Mouse (Mus musculus): ENCODE measurements around the gene Ropn1.
A peak's percentile ranks its signal among the peaks of the same experiment; 100 is the strongest.
"Not testable (repeated sequence)": the region's sequence is repeated elsewhere in the genome, so short reads cannot be mapped to it uniquely, and the experiment has no call there.

The Ropn1 gene

GRCm38 (mm10) chr16:34690334-34691144 lies 40.8 kb downstream of the Ropn1 start, which contains the start of gene Ccdc14:
Gene Ccdc14 (plus strand): TSS chr16:34690616.
- DNase-seq (ENCODE audit: low read depth, low spot score), result peak; percentile 87

GRCm38 (mm10) chr16:34691156-34691555 lies 41.4 kb downstream of the Ropn1 start:
- peak; percentile 28 for DNase-seq (ENCODE audit: low read depth, low spot score)

- no peak for DNase-seq (ENCODE audit: low read depth, low spot score)
Observed at GRCm38 (mm10) chr16:34694477-34694876, 44.8 kb downstream of the Ropn1 start.

- DNase-seq (ENCODE audit: low read depth, low spot score), result not testable (repeated sequence)
Observed at GRCm38 (mm10) chr16:34698721-34699120, 49.0 kb downstream of the Ropn1 start.

GRCm38 (mm10) chr16:34700165-34700827 lies 50.6 kb downstream of the Ropn1 start:
- DNase-seq (ENCODE audit: low read depth, low spot score), result peak; percentile 56

GRCm38 (mm10) chr16:34700828-34701216 lies 51.1 kb downstream of the Ropn1 start:
- DNase-seq (ENCODE audit: low read depth, low spot score), result no peak

GRCm38 (mm10) chr16:34706019-34706418 lies 56.3 kb downstream of the Ropn1 start:
- no peak for DNase-seq (ENCODE audit: low read depth, low spot score)

GRCm38 (mm10) chr16:34706487-34706946 lies 56.8 kb downstream of the Ropn1 start:
- DNase-seq (ENCODE audit: low read depth, low spot score), result no peak

GRCm38 (mm10) chr16:34711481-34711880 lies 61.8 kb downstream of the Ropn1 start:
- no peak for DNase-seq (ENCODE audit: low read depth, low spot score)

GRCm38 (mm10) chr16:34725156-34725555 lies 75.4 kb downstream of the Ropn1 start:
- DNase-seq (ENCODE audit: low read depth, low spot score), result no peak
